Mouse (Mus musculus): ENCODE data around the gene Thbd. TPM values are rescaled to one million over a fixed set of nuclear protein-coding genes. Genes with fewer than 3 reads are reported as not detected.

Thbd gene
- polyA plus RNA-seq, 1 experiment from 2014 or later = 4.0 TPM

DNA sequence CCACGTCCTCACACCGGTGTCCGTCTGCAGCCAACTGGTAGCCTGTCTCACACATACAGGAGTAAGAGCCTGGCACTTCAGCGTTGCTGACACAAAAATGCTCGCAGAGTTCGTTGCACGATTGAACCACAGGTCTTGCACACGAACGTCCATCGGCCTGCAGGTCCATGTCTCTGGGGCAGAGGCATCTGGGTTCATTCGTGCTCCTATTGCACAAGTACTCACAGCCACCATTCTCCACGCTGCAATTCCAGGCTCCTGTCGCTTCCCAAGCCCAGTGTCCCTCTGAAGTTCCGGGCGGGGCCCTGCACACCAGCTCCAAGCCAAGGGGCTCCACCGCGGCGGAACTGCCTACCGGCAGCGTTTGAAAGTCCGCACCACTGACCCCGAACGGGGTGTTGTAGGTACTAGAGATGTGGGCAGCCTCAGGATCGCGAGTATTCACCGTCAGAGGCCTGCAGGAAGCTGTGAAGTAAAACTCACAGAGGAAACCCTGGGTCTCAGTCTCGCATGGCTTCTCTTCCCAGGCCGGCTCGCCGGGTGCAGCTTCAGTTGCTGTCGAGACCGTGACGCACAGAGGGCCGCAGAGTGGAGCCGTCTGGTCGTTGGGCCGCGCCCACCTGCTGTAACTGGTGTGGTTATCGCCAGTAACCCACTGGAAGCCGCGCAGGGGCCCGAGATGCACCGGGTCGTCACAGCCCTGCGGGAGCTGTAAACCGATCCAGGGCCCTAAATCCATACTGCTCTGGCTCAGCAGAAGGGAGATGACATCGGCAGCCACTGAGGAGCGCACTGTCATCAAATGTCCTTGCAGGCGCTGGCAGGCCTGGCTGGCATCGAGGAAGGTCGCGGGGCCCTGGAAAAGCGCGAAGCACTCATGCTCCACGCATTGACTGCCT, 768 bp downstream of the Thbd start:
- Histone ChIP-seq H3K36me3 (ENCODE audit: inconsistent target) (no peaks in the 10 kb centered on the region), H3K27ac (peak overlapping the region; percentile 82), H3K79me2 (ENCODE audit: inconsistent target) (peaks cover 50% of the 10 kb centered on the region), H3K4me3 (ENCODE audit: inconsistent target) (peak overlapping the region; percentile 59)
- 11% methylated on average over 55 of the region's 55 CpGs for whole genome bisulfite sequencing (ENCODE audit: missing documents)

DNA sequence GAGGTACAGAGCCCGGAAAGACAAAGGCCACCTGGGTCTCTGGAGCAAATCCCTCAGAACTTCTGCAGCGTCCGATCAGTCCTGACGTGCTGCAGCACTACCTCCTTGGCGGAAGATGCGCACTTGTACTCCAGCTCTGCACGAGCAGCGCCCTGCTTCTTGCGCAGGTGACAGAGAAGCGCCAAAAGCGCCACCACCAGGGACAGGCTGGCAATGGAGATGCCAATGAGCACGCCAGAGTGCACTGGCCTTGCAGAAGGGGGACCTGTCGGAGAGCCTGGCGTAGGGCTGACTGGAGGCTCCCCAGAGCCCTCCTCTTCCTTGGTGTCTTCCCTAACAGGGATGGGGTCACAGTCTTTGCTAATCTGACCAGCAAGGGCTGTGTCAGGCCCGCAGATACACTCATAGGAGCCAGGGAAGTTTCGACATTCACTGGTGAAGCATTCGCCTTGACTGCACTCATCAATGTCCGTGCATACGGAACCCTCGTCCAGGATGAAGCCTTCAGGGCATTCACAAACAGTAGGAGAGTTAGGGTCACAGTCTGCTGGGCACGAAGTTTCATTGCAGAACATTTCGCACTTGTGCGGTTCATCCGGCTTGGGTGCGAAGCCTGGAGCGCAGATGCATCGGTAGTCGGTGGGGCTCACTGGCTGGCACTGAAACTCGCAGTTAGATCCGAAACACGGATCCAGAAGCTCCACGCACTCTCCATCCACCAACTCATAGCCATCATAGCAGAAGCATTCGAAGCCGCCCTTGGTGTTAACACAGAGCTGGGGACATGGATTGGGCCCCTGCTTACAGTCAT, 1.6 kb downstream of the Thbd start:
- no peaks in the 10 kb centered on the region for H3K36me3 ChIP-seq (ENCODE audit: inconsistent target)
- WGBS (ENCODE audit: missing documents) = 23% methylated on average over 34 of the region's 34 CpGs
- H3K79me2 ChIP-seq (ENCODE audit: inconsistent target) = peaks cover 50% of the 10 kb centered on the region
- H3K4me3 ChIP-seq (ENCODE audit: inconsistent target) = peak overlapping the region; percentile 59
- peak overlapping the region; percentile 82 for H3K27ac ChIP-seq

DNA sequence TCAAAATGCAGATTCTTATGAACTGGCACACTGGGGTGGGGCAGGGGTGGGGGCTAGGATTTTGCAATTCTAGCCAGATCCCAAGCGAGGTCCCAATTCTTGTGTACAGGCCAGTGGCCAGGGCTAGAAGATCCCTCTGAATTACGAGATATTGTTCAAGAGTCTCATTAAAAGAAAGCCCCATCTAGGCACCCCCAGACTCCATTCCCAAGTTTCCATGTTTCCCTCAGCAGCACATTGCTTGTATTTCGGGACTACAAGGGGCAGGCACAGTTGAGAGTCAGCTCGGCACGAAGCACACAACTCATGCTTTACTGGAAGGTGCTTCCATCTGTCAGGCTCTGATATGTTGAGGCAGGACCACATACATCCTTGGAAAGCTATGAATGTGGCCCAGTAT, 3.1 kb downstream of the Thbd start:
- no peak overlapping the region for H3K27ac ChIP-seq
- H3K4me3 ChIP-seq (ENCODE audit: inconsistent target) = no peak overlapping the region
- 85% methylated on average over 5 of the region's 5 CpGs for WGBS (ENCODE audit: missing documents)
- peaks cover 50% of the 10 kb centered on the region for H3K79me2 ChIP-seq (ENCODE audit: inconsistent target)
- no peaks in the 10 kb centered on the region for H3K36me3 ChIP-seq (ENCODE audit: inconsistent target)

DNA sequence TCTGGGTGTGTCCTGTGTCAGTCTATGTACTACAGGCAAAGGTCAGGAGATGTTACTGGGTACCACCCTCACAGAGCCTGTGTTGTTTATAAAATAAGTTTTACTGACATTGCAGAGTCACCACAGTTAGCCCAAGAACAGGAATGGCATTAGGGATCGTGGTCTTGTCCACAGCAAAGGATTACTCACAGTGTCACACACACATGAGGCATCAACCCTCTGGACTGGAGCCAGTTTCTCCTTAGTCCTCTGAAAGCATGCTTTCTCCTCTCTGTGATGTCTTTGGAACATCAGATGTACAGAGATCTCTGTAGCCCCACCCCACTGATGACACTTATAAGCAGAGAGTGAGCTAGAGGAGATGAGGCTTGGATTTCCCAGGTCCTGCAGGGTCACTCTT, 5.8 kb downstream of the Thbd start:
- no peak overlapping the region for H3K4me3 ChIP-seq (ENCODE audit: inconsistent target)
- no peaks in the 10 kb centered on the region for H3K36me3 ChIP-seq (ENCODE audit: inconsistent target)
- no peak overlapping the region for H3K27ac ChIP-seq
- peaks cover 44% of the 10 kb centered on the region for H3K79me2 ChIP-seq (ENCODE audit: inconsistent target)
- WGBS (ENCODE audit: missing documents) = 33% methylated on average over 1 of the region's 1 CpGs

DNA sequence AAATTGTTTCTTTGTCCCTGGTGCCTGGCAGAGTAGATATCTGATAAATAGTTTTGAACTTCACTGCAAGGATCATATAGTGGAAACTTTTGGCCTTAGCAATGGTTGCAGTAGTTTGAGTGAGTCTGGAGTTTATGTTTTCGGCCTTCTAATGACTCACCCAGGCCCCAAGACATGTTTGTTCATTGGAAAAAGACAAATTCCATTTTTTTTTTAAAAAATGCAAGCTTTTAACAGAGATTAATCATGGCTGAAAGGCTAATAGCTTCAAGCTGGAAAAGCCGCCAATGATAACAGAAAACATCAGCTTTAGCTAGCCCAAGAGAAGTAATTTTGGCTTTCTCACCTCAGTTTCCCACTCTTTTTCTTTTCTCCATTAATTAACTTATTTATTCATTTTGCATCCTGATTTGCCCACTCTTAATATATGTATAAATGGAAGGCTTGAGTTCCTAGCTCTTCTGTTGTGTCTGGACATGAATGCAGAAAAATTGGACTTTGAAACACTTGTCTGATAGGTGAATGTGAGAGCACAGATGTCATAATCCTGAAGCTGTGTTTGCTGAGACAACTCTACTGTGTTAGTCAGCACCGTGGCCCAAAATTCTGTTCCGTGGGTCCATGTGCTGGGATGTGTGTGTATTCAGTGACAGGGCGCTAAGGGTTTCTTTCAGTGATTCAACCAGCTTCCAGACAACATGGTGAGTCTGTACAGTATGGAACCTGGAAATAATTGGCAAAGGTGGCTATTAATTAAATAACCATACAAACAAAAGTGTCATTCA, 8.9 kb downstream of the Thbd start:
- Histone ChIP-seq H3K27ac (no peak overlapping the region), H3K4me3 (ENCODE audit: inconsistent target) (no peak overlapping the region), H3K36me3 (ENCODE audit: inconsistent target) (no peaks in the 10 kb centered on the region), H3K79me2 (ENCODE audit: inconsistent target) (peaks cover 13% of the 10 kb centered on the region)
- WGBS (ENCODE audit: missing documents) = 98% methylated on average over 5 of the region's 5 CpGs

DNA sequence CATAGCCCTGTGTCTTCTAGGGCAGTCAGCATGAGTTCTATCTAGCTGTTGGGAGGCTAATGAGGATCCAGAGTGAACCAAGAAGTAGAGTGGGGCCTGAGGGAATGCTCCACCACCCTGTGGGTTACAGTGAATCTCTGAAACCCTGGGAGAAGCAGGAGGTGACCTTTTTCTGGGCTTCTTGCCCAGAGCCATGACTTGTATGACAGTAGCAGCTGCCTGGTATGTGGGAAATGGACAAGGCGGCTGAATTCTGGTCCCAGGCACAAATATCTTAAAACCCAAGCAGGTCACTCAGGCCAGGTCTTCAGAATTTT, 10.2 kb downstream of the Thbd start:
- no peaks in the 10 kb centered on the region for H3K79me2 ChIP-seq (ENCODE audit: inconsistent target)
- no peak overlapping the region for H3K4me3 ChIP-seq (ENCODE audit: inconsistent target)
- H3K27ac ChIP-seq = no peak overlapping the region
- no peaks in the 10 kb centered on the region for H3K36me3 ChIP-seq (ENCODE audit: inconsistent target)
- WGBS (ENCODE audit: missing documents) = 43% methylated on average over 1 of the region's 1 CpGs

DNA sequence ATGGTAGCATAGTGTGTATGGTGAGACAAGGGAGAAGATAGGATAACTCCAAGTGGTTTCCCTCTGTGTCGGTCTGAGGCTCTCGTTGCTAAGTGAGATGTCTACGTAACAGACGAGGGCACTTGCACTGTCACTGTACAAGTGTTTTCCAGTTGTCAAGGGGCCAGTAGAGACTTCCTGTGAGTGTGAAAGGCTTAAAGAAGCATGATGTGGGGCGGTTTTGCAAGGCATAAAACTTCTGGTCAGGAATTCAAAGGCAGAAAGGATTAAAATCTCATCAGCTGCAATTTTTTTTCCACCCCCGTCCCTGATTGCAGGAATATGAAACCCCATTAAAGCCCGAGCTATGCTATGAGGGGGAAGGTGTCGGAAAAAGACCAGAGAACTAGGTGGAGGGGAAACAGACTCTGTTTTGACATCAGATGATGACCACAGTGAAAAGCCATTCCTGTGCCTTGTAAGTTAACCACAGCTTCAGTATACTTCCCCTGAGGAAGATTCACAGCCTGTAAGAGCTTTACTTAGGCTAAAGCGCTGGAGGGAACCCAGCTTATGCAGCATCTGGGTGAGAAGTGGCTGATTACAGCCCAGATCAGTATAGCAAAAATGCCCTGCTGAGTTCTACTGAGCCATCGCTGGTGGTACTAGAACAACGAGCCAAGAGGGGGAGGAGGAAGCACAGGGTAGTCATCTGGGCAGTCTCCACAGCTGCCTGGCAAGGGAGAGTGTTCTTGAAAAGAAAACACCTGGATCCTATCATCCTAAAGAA, 10.8 kb downstream of the Thbd start:
- no peak overlapping the region for H3K27ac ChIP-seq
- 23% methylated on average over 11 of the region's 11 CpGs for WGBS (ENCODE audit: missing documents)
- no peaks in the 10 kb centered on the region for H3K36me3 ChIP-seq (ENCODE audit: inconsistent target)
- no peaks in the 10 kb centered on the region for H3K79me2 ChIP-seq (ENCODE audit: inconsistent target)
- no peak overlapping the region for H3K4me3 ChIP-seq (ENCODE audit: inconsistent target)

DNA sequence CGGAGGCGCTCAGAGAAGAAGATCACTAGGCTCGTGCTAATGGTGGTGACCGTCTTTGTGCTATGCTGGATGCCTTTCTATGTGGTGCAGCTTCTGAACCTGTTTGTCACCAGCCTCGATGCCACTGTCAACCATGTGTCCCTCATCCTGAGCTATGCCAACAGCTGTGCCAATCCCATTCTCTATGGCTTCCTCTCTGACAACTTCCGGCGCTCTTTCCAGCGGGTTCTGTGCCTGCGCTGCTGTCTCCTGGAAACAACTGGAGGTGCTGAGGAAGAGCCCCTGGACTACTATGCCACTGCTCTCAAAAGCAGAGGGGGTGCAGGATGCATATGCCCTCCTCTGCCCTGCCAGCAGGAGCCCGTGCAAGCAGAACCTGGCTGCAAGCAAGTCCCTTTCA, 11.8 kb downstream of the Thbd start:
- Histone ChIP-seq H3K36me3 (ENCODE audit: inconsistent target) (no peaks in the 10 kb centered on the region), H3K4me3 (ENCODE audit: inconsistent target) (no peak overlapping the region), H3K79me2 (ENCODE audit: inconsistent target) (no peaks in the 10 kb centered on the region), H3K27ac (no peak overlapping the region)
- WGBS (ENCODE audit: missing documents) = 79% methylated on average over 10 of the region's 10 CpGs

DNA sequence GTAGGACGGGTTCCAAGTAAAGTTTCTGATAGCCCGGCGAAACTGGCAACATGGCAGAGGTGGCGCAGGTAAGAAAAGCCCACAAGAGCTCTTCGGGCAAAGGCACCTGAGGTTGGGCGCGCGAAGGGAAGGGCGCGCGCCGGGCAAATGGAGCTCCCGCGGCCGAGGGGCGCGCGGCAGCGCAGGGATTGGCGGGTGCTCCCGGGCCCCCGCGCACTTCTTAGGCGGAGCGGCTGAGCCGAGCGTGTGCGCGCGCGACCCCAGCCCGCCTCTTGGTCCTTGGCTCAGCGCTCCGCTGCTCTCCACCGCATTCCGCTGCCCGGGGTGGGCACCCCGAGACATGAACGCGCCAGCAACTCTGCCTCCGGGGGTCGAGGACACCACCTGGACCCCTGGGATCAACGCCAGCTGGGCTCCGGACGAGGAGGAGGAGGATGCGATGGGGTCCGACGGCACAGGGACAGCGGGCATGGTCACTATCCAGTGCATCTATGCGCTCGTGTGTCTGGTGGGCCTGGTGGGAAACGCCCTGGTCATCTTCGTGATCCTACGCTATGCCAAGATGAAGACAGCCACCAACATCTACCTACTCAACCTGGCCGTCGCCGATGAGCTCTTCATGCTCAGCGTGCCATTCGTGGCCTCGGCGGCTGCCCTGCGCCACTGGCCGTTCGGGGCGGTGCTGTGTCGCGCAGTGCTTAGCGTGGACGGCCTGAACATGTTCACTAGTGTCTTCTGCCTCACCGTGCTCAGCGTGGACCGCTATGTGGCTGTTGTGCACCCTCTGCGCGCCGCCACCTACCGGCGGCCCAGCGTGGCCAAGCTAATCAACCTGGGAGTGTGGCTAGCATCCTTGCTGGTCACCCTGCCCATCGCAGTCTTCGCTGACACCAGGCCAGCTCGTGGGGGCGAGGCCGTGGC, 12.6 kb downstream of the Thbd start, which contains the start of gene Sstr4:
Gene Sstr4, plus strand, starts transcription at position 214 of the 921 bp plus-strand sequence.
- 19% methylated on average over 79 of the region's 83 CpGs for WGBS (ENCODE audit: missing documents)
- no peaks in the 10 kb centered on the region for H3K36me3 ChIP-seq (ENCODE audit: inconsistent target)
- no peak within 1 kb of the TSS for H3K4me3 ChIP-seq (ENCODE audit: inconsistent target)
- H3K27ac ChIP-seq = no peak within 1 kb of the TSS
- no peaks in the 10 kb centered on the region for H3K79me2 ChIP-seq (ENCODE audit: inconsistent target)

DNA sequence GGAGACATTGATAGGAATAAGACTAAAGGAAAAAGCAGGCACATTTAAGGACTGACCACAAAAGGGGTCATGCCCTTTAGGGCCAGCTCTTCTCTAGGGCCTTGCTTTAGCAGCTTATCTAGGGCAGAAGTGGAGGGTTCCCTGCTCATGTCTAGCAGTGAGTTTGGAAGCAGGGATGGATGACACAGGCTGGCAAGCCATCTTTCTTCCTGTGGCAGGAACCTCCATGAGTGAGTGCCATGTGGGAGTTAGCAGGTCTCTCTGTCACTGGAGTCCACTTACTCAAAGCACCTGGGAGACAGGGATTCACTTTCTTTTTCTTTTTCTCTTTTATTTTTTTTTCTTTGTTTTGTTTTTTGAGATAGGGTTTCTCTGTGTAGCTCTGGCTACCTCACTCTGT, 14.1 kb downstream of the Thbd start:
- Histone ChIP-seq H3K4me3 (ENCODE audit: inconsistent target) (no peak overlapping the region), H3K79me2 (ENCODE audit: inconsistent target) (no peaks in the 10 kb centered on the region), H3K36me3 (ENCODE audit: inconsistent target) (no peaks in the 10 kb centered on the region), H3K27ac (no peak overlapping the region)

DNA sequence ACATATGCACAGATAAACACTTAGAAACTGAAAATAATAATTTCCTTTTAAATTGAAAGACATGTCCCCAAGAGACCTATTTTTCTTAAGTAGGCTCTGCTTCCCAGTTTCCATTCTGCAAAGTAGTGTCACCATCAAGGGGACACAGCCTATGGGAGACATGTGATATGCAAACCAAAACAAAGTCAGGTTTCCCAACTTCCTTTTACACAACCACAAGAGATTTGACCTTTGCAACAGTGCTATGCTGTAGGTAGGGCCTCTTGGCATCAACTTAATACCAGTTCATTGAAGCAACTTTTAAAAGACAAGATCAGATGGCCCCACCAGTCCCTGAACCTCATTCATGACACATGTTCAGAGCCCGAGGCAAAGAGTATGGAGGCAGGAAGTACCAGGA, 14.8 kb downstream of the Thbd start:
- Histone ChIP-seq H3K79me2 (ENCODE audit: inconsistent target) (no peaks in the 10 kb centered on the region), H3K36me3 (ENCODE audit: inconsistent target) (no peaks in the 10 kb centered on the region), H3K4me3 (ENCODE audit: inconsistent target) (no peak overlapping the region), H3K27ac (no peak overlapping the region)
- WGBS (ENCODE audit: missing documents) = 11% methylated on average over 1 of the region's 1 CpGs

DNA sequence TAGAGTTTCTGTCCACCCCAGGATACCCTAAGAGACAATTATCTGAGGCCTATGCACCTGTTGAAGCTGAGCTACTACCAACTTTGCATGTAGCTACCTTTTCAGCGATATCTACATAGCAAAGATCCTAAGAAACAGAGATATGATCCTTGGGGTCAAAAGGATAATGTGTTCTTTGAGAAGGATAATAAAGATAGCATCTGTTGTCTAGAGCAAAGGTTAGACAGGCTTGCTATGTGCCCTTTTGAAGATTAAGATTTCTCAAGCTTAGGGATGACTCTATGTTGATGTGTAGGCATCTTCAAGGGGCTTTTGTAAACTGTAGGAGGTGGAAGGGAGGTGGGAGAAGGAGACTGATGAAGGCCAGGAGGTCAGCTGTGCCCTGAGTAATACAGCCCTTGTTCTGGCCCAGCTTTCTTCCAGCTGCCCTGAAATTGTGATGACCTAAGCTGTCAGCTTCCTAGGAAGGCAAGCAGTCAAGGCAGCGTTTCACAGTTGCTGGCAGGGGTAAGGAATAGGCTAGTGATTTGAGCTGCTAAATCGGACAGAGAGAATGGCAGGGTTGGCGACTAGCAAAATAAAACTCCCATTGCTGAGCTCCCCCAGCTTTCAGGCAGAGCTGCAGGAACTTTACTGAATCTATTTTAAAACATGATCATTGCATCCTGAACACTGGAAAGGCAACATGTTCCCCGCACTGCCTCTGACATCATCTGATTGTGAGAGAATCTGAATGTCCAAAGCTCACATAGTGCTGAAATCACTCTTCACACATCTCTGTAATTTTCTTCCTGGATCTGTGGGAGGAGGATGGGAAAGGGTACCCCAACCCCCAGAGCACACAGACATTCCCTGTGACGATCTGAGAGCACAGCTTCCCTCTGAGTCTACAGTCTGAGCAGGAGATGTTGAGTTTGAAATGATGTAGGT, 20.1 kb downstream of the Thbd start:
- no peak overlapping the region for H3K4me3 ChIP-seq (ENCODE audit: inconsistent target)
- no peaks in the 10 kb centered on the region for H3K36me3 ChIP-seq (ENCODE audit: inconsistent target)
- no peaks in the 10 kb centered on the region for H3K79me2 ChIP-seq (ENCODE audit: inconsistent target)
- no peak overlapping the region for H3K27ac ChIP-seq
- 93% methylated on average over 6 of the region's 6 CpGs for WGBS (ENCODE audit: missing documents)

Data from macrophage (primary cell).